Mouse (Mus musculus) layer of hippocampus, adult 2 months (tissue): ENCODE measurements around the gene BC051019. TPM values are rescaled to one million over a fixed set of nuclear protein-coding genes. Genes with fewer than 3 reads are reported as not detected.
A peak's percentile ranks its signal among the peaks of the same experiment; 100 is the strongest.

Experiments
- DNase-seq, 2 experiments: peaks; one replicate each; pipeline ENCODE4 v3.0.0; 2022; ENCODE audit warnings: low spot score in 2 of 2
- H3K27ac ChIP-seq: fragments of 200-600 bp; 2 replicates; pipeline ENCODE4 v1.8.1; 2022
- H3K4me3 ChIP-seq: fragments of 200-600 bp; 2 replicates; pipeline ENCODE4 v1.8.1; 2022; ENCODE audit warnings: mild to moderate bottlenecking
- CTCF ChIP-seq: fragments of 200-600 bp; conservative IDR thresholded peaks from 2 replicates; pipeline ENCODE4 v1.8.1; 2022; ENCODE audit warnings: antibody characterized with exemption, mild to moderate bottlenecking, moderate library complexity
- total RNA-seq, 2 experiments: library from RNA; stranded (reverse); gene quantifications; 2 replicates each; pipeline ENCODE4 v1.2.3; 2021

BC051019 gene
- total RNA-seq, 2 experiments from 2014 or later, result 0.23 TPM; not detected in 1

GRCm38 (mm10) chr7:109671581-109672471 lies 51.8 kb downstream of the BC051019 start:
- TF ChIP-seq CTCF, result no peak
- peak overlapping the region; percentile 72 for H3K4me3 ChIP-seq
- DNase-seq, result peak; percentile 57 to 62
- H3K27ac ChIP-seq, result peak overlapping the region; percentile 96

GRCm38 (mm10) chr7:109669426-109670170 lies 54.1 kb downstream of the BC051019 start:
- no peak for TF ChIP-seq CTCF
- no peak for DNase-seq
- H3K4me3 ChIP-seq, result peak overlapping the region; percentile 72
- 0 out of 2 replicates have a peak overlapping the region, but pooled peaks have one; percentile 32 for H3K27ac ChIP-seq

DNA sequence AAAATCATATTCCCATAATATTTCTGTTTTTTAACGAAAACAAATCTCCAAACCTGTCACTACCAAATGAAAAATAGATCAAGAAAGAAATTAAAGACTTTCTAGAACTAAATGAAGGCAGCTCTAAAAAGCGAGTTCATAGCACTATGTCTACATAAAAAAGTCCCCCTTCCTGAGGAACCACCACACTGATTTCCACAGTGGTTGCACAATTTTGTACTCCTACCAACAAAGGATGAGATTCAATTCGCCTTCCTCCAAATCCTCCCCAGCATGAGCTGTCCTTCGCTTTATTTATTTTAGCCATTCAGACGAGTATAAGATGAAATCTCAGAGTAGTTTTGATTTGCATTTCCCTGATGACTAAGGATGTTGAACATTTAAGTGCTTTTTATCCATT lies 57.0 kb downstream of the BC051019 start:
- Histone ChIP-seq H3K4me3 (no peak overlapping the region), H3K27ac (no peak overlapping the region)
- TF ChIP-seq CTCF, result no peak
- DNase-seq, result no peak

- peak overlapping the region; percentile 78 for H3K27ac ChIP-seq
- no peak for TF ChIP-seq CTCF
- no peak overlapping the region for H3K4me3 ChIP-seq
- DNase-seq, result peak; percentile 65 to 70
Observed at GRCm38 (mm10) chr7:109662626-109663025, 61.0 kb downstream of the BC051019 start.

Other genes starting within 250 kb of the BC051019 start
- 1 to 10 TPM; 5.0 to 6.0 TPM for gene Trim66, start 215.7 kb downstream of the BC051019 start, total RNA-seq
- 100 to 1,000 TPM; 143 to 145 TPM for gene Rpl27a, start 204.7 kb downstream of the BC051019 start, total RNA-seq
- gene St5, start 20.2 kb downstream of the BC051019 start, total RNA-seq, result 10 to 100 TPM; 49.0 to 53.9 TPM
- gene Akip1, start 20.2 kb downstream of the BC051019 start, total RNA-seq, result 1 to 10 TPM; 4.1 to 6.3 TPM
- not detected for gene Ascl3, start 7.9 kb upstream of the BC051019 start, total RNA-seq
- 100 to 1,000 TPM; 101 to 102 TPM for gene Tmem9b, start 29.0 kb upstream of the BC051019 start, total RNA-seq
- gene Nrip3, start 58.2 kb upstream of the BC051019 start, total RNA-seq, result 100 to 1,000 TPM; 229 to 234 TPM
- gene Scube2, start 141.8 kb upstream of the BC051019 start, total RNA-seq, result 1 to 10 TPM; 2.1 TPM
- gene Dennd5a, start 236.6 kb upstream of the BC051019 start, total RNA-seq, result 100 to 1,000 TPM; 211 to 212 TPM